Mouse (Mus musculus): Measurements from ENCODE around the gene Specc1.

Specc1 gene

DNA sequence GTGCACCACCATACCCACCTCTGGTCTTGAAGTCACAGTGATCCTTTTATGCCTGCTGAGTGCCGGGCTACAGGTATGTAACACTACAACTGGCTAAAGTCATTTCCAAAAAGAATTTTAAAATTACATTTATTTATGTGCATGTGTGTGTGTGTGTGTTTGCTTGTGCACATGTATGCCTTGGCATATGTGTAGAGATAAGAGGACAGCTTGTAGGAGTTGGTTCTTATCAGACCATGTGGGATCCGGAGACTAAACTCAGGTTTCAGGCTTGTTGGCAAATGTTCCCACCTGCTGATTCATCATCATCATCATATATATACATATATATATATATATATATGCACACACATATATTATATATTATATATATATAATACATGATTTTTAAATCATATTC, 12.3 kb downstream of the Specc1 start:
- DNase-seq (ENCODE audit: low read depth, low spot score): no peak

DNA sequence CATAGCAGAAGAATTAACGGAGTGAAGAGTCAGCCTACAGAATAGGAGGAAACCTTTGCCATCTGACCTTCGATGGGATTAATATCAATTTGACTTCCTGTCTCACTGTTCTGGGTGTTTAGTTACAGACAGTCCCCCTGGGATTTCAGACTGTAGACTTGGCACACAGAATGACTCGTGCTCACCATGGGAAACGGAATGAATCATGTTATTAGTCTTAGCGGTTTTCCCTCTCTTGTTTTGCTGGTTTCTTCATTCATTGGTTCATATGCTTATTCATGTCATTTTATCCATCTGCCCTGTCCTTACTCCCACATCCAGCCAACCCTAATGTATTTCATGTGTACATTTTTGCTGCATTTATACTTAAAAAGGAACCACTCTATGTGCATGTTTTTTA, 14.3 kb downstream of the Specc1 start:
- peak; percentile 22 for DNase-seq (ENCODE audit: low read depth, low spot score)

DNA sequence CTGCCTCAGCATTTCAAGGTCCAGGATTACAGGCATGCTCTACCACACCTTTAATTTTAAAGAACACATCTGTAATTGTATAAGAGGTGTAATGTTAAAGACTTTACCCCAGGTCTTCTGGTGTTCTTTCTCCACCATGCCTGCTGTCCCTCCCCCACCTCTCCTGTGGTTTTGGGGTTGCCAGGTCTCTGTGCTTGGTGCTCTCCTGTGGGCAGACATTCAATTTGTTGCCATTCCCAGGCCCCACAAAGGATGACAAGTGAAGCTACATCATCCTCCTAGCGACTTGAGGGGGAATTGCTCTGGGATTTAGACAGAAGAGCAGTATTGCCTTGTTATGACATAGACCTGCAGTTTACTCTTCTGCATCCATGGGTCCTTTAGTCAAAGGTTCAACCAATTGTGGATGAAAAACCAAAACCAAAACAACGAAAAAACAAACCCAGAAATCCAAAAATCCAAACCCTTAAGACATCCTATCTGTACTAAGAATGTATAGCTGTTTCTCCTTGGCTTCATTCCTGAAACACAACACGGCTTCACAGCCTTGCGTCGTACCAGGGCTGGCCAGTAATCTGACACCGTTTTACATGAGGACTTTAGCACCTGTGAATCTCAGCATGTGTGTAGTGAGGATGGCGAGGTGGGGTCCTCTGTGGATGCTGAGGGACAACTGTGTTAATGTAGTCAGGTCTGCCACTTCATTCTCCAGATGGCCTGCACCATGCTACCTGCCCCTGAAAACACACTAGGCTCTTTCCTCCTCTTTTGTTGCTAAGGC, 15.1 kb downstream of the Specc1 start:
- no peak for DNase-seq (ENCODE audit: low read depth, low spot score)

DNA sequence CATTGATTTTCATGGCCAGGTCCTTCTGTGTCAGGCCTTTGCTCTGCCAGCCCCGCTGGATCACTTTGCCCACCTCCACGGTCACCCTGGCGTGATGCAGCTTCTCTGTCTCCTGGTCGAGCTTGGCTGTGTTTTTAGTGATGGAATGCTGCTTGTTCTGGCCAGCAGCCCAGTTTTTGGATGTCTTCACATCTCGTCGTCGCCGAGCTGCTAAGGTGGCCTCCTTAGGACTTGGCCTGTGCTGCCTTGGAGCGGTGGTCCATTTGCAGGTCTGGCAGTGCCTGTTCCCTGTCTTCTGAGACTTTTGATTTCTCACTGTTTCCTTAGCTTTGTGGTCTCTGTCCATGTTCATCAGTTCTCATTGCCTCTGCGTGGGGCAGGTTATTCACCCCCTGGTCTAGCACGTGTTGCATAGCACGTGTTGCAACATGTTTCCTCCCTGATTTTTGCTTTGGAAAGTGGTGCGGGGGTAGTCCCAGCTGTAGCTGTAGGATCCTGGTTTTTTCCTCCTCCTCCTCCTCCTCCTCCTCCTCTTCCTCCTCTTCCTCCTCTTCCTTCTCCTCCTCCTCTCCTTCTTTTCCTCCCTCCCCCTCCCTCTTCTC, 17.6 kb downstream of the Specc1 start:
- no peak for DNase-seq (ENCODE audit: low read depth, low spot score)

DNA sequence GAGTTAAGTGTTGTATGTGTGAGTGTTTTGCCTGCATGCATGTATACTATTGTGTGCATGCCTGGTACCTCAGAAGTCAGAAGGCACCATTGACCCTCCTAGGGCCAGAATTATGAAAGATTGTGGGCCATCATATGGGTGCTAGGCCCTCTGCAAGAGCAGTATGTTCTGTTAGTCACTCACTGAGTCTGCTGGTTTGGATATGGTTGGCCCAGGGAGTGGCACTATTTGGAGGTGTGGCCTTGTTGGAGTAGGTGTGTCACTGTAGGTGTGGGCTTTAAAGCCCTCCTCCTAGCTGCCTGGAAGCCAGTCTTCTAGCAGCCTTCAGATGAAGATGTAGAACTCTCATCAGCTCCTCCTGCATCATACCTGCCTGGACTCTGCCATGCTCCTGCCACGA, 19.2 kb downstream of the Specc1 start:
- no peak for DNase-seq (ENCODE audit: low read depth, low spot score)

DNA sequence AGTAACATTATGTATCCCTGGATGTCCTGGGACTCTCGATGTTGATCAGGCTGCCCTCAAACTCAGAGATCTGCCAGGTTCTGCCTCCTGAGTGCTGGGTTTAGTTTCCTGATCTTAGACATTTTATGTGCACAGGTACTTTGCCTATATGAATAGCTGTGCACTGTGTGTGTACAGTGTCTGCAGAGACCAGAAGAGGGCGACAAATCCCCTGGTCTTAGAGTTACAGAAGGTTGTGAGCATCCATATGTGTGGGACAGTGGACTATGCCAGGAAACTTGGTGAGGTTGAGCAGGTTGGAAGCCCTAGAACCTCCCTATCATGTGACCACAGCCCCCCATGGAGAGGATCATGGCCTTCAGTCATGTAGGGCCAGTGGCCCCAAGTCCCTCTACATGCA, 24.7 kb downstream of the Specc1 start:
- no peak for DNase-seq (ENCODE audit: low read depth, low spot score)

DNA sequence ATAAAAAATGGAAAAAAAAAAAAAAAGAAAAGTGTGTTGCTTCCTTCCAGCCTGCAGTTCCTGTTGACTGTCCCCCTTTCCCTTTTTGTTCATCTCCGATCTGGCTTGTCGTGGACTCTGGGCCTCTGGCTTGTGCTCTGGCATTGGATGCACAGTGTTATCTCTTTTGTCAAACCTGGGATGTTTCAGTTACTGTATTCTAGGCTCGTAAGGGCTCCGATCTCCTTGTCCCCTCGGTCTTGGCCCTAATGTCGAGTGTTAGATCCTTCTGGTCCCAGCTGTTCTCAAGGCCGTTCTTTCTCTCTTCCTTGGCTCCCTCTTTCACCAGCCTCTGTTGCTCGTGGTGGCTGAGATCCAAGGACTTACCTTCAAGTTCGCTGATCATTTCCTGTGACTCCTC, 26.3 kb downstream of the Specc1 start:
- no peak for DNase-seq (ENCODE audit: low read depth, low spot score)

DNA sequence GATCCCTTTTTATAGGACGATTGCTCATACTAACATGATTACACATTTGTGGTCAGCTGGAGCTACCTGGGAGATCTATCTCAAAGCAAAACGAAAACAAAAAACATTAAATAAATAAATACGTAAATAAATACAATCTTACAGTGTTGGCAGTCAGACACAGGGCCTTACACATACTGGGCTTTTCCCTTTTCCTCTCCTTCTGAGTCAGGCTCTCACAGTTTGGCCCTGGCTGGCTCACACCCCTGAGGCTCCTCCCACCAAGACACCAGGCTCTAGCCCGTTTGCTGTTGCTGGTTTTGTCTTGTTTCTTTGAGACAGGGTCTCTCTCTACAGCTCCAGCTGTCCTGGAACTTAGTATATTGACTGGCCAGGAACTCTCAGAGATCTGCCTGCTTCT, 30.4 kb downstream of the Specc1 start:
- DNase-seq (ENCODE audit: low read depth, low spot score): no peak

DNA sequence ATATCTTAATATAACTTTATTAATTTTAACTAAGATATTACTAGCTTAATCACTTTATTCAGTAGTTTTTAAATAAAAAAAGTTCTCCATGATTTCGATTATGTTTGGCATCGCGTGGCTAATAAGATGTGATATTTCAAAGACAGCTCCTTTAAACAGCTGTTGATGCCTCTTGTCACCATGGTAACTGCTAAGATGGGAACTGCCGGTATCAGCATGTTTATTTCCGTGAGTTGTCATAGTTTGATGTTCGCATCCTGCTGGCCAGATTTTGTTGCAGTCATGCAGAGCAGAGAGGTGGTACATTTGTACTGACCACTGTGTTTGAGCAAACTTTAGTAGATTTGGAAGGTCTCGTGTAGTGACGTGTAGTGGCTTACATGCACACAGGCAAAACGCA, 33.1 kb downstream of the Specc1 start:
- no peak for DNase-seq (ENCODE audit: low read depth, low spot score)

DNA sequence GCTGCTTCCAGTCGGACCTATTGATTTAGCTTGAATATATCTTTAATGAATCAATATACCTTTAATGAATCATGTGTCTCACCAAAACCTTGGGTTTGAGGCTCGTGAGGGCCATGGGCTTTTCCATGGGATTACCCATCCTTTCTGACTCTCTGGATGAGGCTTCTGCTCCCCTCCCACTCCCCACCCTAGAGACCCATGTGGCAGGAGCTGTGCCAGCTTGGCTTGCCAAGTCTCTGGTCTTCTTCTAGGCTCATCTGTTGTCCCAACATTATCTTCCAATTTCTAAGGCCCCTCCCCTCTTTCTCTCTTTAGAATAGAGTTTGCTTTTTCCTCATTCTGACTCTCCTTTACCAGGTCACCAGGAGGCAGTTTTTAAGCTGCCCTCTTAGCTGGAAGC, 35.0 kb downstream of the Specc1 start:
- no peak for DNase-seq (ENCODE audit: low read depth, low spot score)

DNA sequence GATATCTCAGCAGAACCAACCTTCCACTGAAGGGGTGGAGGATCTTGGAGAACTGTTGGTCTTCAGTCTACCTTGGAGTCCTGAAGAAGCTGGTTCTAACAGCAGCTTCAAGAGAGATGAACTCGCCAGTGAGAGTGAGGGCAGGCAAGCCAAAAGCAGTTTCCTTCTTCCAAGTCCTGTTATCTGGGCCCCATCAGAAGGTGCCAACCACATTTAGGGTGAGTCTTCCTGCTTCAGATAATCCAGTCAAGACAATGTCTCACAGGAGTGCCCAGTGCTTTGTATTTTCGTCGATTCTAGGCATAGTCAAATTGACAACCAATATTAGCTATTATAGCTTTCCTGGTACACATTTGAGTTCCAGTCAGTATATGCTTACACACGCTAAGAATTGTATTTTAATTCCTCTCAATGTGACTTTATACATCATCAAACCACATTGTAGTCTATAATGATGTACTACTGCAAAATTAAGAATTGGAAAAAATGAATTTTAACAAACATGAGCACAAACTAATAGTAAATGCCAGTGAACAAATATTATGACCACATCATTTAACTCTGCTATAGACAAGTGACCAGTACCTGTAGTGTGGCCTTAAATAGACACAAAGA, 36.2 kb downstream of the Specc1 start:
- DNase-seq (ENCODE audit: low read depth, low spot score): no peak

DNA sequence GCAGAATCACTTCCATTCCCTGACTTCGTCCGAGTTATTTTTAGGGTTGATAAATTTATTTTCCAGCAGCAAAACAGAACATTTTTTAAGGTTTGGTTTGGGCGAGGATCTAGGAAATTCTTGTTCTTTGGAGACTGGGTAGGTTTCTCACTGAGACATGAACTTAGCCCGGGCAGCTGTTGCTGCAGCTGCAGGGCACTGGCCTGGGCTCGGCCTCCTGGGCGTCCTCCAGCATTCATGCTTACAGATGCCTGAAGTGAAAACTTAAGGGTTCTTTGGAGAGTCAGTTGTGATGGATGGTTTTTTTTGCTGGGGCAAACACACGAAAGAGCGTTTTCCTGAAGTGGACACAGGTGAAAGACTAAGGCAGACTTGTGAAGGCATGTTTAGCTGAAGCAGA, 42.9 kb downstream of the Specc1 start:
- DNase-seq (ENCODE audit: low read depth, low spot score): no peak

DNA sequence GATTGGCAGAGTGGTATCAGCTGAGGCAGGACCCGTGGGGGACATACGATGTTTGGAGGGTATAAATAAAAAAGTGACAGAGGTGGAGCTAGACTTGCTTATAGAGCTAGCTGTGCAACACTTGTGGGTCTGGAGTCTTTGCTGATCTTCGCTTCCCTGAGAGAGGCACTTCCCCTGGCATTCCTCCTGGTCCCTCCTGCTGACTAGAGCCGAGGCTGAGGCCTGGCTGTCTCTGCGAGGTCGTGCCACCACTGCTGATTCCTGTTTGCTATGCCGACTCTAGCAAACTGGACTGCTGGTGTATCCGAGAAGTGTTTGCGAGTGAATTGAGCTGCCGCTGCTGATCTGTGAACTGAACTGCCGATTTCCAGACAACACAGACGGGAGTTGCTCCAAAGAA, 43.5 kb downstream of the Specc1 start:
- no peak for DNase-seq (ENCODE audit: low read depth, low spot score)

DNA sequence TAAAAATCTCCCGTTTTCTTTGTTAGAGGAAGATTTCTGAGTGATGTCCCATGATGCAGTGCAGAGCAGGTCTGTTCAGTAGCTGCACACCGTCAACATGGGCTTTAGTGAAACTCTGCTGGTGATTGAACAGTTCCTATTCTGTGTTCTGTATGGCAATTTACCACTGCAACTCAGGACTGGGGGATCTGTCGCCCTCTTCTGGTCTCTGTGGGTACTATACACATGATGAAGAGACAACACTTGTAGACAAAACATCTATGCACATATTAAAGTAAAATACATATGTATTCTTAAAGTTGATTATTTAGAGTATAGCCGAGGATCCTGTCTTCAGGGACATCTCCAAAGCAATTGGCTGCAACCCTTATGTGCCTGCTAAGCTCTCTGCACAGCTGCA, 45.4 kb downstream of the Specc1 start:
- DNase-seq (ENCODE audit: low read depth, low spot score): no peak

DNA sequence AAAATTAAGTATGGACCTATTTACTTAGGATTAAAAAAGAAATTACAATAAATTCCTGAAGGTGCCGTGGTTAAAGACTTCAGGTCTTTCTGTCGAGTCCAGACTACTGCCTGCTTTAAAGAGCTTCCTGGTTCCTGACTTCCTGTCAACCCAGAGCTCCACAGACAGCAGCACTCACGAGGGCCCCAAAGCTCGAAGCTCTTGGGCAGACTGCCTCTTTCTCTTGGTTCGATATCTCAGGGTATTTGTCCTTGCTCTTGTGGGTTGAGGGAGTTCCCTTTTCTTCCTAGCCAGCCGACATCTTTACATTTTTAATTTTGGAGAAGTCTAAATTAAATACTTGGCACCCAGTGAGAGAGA, 48.3 kb downstream of the Specc1 start:
- no peak for DNase-seq (ENCODE audit: low read depth, low spot score)

DNA sequence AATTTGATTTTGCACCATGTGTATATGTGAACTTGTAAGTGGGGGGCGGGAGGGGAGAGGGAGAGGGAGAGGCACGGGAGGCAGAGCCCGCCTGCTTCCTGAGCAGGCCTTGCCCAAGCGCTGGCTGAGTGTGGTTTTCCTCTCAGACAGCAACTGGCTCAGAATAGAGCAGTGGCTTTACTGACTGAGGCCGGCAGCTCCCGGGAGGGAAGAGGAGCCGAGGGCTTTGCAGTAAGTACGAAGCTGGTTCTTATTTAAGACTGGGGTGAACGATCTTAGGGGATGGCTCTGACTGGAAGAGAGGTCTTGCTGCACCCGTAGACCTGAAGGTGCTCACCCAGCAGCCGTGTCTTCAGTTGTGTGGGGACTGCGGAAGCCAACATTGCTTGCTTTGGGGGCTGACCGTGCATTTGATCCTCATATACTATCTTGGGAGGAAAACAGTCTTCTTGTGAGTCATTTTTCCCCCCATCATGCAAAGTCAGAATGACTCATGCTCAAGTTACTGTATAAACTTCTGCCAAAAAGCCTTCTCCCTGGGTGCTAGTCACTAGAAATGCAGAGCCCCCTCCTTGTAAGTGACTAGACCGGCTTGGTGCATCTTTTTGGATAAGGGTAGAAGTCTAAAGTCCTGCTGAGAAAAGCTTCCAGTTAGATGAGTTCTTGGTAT, 48.8 kb downstream of the Specc1 start:
- DNase-seq (ENCODE audit: low read depth, low spot score): peak; percentile 30

DNA sequence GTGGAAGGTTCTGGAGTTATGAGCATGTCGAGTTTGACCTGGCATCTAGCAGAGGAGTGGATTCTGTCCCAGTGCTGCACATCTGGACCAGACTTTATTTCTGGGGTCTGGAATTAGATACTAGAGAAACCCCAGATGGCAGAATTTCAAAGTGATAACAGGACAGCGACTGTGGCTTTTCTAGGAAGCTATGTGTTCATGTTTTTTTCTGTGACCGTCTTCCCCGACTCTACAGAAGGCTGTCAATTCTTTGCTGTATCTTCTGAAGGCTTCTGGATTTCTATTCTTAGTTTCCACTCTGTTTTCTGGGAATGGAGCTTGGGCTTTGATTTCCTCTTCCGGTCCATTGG, 49.3 kb downstream of the Specc1 start:
- DNase-seq (ENCODE audit: low read depth, low spot score): no peak

DNA sequence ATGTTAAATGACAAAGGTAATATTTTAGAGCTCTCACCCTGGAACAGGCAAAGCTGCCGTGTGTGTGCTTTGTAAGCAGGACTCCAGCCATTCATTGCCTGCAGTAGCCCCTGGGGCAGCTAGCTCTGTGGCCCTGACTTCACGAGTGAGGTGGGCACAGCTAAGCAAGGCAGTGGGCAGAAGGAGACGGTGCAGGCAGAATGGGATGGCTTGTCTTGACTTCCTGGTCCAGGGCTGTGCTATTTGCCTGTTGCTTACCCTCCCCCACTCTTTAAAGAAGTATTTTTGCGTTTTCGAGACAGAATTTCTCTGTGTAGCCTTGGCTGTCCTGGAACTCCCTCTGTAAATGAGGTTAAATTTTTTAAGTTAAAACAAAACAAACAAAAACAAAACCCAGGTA, 50.1 kb downstream of the Specc1 start:
- DNase-seq (ENCODE audit: low read depth, low spot score): no peak

DNA sequence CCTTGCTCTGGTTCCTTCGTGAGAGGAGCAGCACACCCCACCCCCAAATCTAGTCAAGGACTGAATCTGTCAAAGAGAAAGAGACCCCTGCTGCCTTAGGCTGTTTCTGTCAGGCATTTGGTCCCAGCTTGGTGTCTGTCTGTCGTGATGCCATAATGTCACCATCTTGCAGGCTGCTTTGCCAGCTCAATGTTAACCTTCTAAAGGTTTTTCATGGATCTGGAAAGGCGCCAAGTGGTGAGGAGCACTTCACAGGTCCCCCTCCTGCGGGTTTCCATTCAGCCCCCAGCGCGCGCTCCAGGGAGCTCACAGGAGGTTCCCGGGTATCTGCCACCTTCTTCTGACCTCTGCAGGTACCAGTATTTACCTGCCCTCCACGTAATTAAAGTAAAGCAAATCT, 51.4 kb downstream of the Specc1 start:
- DNase-seq (ENCODE audit: low read depth, low spot score): no peak

DNA sequence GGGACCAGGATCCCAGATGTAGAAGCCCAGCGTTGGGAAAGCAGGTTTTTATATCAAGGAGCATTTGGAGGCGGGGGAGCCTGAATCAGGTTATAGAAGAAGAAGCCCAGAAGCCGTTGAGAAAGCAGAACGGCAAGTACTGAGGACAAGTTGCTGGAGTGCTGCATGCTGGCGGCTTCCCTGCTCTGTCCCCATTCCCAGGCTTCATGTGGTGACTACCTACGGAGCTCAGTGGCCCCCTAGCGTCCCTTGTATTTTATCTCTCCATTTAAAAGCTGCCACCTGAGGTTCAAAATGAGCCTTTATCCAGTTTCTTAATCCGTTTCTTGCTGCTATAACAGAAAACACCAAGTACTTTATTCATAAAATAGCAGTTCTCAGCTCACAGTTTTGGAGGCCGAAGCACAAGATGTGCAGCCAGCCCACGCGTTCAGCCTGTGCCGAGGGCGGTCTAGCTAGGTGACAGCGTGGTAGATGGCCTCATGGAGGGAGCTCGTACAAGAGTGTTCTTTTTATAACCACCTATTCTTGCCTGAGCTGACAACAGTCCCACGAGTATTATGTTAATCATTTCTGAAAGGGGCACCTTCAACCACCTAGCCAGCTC, 54.2 kb downstream of the Specc1 start:
- DNase-seq (ENCODE audit: low read depth, low spot score): no peak

DNA sequence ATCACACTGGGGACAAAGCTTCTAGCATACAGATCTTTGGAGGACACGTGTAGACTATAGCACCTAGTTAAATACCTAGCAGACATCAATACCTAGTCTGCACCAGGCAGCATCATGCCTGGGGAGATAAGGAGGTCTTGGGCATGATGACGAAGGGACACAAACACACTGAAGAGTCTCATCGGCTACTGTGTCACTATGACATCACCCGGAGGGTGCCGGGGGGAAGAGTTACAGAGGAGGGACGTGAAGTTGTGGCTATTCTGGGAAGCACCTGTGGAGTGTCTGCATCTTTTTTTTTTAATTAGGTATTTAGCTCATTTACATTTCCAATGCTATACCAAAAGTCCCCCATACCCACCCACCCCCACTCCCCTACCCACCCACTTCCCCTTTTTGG, 55.5 kb downstream of the Specc1 start:
- no peak for DNase-seq (ENCODE audit: low read depth, low spot score)

DNA sequence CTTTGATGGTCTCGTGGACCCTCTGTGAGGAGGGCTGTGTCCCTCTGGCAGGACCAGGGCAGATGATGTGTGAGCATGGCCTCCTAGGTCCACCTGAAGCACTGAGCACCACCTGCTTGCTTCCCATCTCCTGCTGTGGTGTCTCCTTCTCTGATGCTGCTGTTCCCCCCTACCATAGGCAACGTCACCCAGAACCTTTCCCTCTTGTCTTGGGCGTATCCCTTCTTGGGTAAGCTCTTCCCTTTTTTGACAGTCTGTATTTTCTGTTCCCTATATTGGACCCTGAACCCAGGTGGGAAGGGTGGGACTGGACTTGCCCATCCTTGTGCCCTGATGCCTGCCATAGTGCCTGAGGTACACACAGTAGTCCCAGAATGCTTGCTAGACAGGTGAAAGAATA, 56.9 kb downstream of the Specc1 start:
- no peak for DNase-seq (ENCODE audit: low read depth, low spot score)

Data from skeletal muscle tissue, adult 2 months (tissue).